Mouse (Mus musculus) testis, adult 2 months (tissue): ENCODE results near the gene Pamr1.

Source experiments
- CTCF ChIP-seq: fragments of 200-500 bp; IDR thresholded peaks from 2 replicates; pipeline ENCODE4 v1.5.1; 2012; ENCODE audit warnings: low read depth, mild to moderate bottlenecking, inconsistent platforms, low read length, moderate library complexity; ENCODE audit not compliant: control insufficient read depth, insufficient read depth, insufficient replicate concordance
- POLR2A ChIP-seq: fragments of 200-500 bp; IDR thresholded peaks from 2 replicates; pipeline ENCODE4 v1.6.1; 2012; ENCODE audit warnings: low read depth, mild to moderate bottlenecking, inconsistent platforms, low read length, moderate library complexity; ENCODE audit not compliant: control insufficient read depth

DNA sequence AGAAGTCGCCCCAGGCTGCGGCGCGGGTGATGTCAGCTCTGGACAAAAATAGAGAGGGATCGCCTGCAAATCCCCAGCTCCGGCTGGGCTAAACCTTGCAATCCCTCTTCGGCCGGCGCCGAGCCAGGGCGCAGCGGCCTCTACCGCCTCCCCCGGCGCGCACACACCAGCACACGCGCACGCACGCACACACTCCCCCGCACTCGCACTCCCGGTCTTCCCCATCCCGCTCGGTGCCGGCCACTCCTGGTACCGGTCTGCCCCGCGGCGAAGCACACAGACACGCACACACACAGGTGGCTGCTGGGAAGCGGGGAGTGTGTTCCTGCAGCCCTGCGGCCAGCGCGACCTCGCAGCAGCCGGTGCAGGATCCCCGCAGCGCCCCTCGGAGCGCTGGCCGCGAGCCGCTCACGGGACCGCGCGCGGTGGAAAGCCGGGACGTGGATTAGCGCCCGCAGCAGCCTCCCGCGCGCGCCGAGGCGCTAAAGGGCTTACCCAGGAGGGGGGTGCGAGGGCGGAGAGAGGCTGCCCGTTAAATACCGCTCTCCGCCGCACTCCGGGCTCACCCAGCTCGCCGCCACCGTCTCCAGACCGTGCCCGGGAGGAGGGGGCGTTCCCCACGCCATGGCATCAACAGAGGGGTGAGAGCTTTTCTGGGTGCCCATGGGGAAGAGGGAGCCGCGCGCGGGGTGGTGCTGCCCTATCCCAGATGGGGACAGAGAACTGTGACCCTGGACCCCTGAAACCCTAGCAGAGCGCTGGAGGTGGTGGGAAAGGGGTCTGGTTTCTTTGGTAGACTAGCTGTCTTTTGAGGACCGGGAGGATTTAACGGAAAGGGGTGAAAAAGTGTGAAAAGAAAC is 109.1 kb downstream of the Pamr1 start:
- TF ChIP-seq POLR2A (no peak), CTCF (no peak)
